In the genomic region with DNA sequence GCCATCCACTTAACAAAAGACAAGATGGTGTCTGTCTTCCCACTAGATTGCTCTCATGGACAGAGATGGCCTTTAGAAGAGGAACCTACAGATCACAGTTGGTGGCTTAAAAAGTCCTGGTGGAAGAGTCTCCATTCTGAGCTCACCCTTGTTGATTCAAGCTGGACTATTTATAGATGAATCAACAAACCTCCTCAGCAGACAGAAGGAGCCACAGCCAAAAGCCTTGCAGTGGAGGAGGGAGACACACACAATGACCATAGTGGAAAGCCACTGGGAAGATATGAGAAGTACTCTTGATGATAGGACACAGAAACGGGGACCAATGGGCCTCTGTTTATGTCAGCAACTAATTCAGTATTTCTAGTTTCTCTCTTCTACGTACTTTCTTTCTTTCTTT, we compare ENCODE assay signal across 20 mouse cellular contexts.
"Had no signal": no experiment of that assay in that cellular context is flagged by ENCODE, and none has a peak within 500 bp of the region (broad histone marks: within the 10 kb centered on the region; RNA-seq: fewer than 3 reads in every experiment).

No protein-coding gene starts in this region.

- H3K27ac ChIP-seq: limb, embryonic 12.5 days; limb, embryonic 15.5 days; liver, embryonic 14.5 days; lung, embryonic 15.5 days; neural tube, embryonic 12.5 days; neural tube, embryonic 15.5 days; stomach, postnatal 0 days had no signal

- DNase-seq: kidney, adult 2 months; kidney, postnatal 10 days; kidney, postnatal 36 days; left cerebral cortex, postnatal 4 days; liver, postnatal 0 days; lung, postnatal 14 days; midbrain, embryonic 14.5 days; right cerebral cortex, adult 18-20 months; right cerebral cortex, postnatal 14 days; right cerebral cortex, postnatal 4 days; thymus, adult 2 months; thymus, postnatal 14 days; thymus, postnatal 4 days had no signal

- H3K4me3 ChIP-seq: limb, embryonic 12.5 days; limb, embryonic 15.5 days; lung, embryonic 15.5 days; neural tube, embryonic 12.5 days; neural tube, embryonic 15.5 days had no signal
